Mouse (Mus musculus): ENCODE data around the gene Hoxc6. TPM values are rescaled to one million over a fixed set of nuclear protein-coding genes. Genes with fewer than 3 reads are reported as not detected.

Hoxc6 gene
- polyA plus RNA-seq, 1 experiment from 2014 or later = 0.09 TPM

DNA sequence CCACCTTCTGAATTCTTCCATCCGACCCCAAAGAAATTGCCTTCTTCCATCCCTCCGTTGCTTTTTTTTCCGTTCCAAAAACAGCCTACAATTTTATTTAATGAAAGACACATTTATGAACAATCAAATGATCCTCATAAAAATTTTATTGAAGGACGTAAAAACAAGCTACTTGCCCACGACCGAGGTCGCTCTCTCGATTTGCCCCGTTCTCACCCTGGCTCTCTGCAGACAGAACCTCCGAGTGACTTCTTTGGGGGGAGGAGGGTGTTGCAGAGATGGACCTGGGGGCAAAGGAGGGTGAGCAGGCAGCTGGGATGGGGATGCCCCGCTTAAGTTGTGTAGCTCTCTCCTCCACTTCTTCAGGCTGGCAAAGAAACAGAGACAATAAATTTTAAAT lies 17.7 kb upstream of the Hoxc6 start:
- H3K9ac ChIP-seq = no peak overlapping the region
- 5% methylated on average over 11 of the region's 11 CpGs for WGBS (ENCODE audit: insufficient replicate concordance)
- H3K27me3 ChIP-seq = peaks cover 100% of the 10 kb centered on the region
- no peaks in the 10 kb centered on the region for H3K36me3 ChIP-seq (replicated peaks)
- H3K4me1 ChIP-seq (replicated peaks) = peaks cover 6% of the 10 kb centered on the region; the same call in 1 of the 2 replicates
- H3K9me3 ChIP-seq (replicated peaks) = no peaks in the 10 kb centered on the region
- H3K4me2 ChIP-seq = no peak overlapping the region
- ATAC-seq (ENCODE audit: insufficient read depth) = no peak
- no peak overlapping the region for H3K27ac ChIP-seq (replicated peaks)
- no peak overlapping the region for H3K4me3 ChIP-seq (replicated peaks)

DNA sequence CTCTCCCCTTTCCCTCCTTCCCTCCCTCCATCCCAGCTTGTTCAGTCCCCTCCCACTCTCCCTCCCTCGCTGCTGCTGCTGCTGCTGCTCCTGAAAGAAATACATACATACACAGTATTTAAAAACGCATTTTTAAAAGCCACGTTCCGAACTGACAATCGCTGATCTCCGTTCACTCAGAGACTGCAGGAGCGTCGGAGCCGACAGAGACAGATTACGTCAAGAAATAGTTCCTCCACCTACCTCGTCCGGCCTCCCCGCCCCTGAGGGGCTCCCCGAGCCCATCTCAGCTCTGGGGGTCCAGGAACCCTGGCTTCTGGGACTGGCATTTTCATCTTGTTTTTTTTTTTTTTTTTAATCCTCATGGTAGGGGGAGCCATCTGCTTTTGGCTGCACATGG lies 17.1 kb upstream of the Hoxc6 start:
- Histone ChIP-seq H3K27me3 (peaks cover 100% of the 10 kb centered on the region), H3K4me3 (replicated peaks) (no peak overlapping the region), H3K9ac (no peak overlapping the region), H3K27ac (replicated peaks) (no peak overlapping the region), H3K36me3 (replicated peaks) (no peaks in the 10 kb centered on the region), H3K9me3 (replicated peaks) (no peaks in the 10 kb centered on the region), H3K4me2 (no peak overlapping the region), H3K4me1 (replicated peaks) (peaks cover 6% of the 10 kb centered on the region; the same call in 1 of the 2 replicates)
- no peak for ATAC-seq (ENCODE audit: insufficient read depth)
- WGBS (ENCODE audit: insufficient replicate concordance) = 1% methylated on average over 14 of the region's 14 CpGs

DNA sequence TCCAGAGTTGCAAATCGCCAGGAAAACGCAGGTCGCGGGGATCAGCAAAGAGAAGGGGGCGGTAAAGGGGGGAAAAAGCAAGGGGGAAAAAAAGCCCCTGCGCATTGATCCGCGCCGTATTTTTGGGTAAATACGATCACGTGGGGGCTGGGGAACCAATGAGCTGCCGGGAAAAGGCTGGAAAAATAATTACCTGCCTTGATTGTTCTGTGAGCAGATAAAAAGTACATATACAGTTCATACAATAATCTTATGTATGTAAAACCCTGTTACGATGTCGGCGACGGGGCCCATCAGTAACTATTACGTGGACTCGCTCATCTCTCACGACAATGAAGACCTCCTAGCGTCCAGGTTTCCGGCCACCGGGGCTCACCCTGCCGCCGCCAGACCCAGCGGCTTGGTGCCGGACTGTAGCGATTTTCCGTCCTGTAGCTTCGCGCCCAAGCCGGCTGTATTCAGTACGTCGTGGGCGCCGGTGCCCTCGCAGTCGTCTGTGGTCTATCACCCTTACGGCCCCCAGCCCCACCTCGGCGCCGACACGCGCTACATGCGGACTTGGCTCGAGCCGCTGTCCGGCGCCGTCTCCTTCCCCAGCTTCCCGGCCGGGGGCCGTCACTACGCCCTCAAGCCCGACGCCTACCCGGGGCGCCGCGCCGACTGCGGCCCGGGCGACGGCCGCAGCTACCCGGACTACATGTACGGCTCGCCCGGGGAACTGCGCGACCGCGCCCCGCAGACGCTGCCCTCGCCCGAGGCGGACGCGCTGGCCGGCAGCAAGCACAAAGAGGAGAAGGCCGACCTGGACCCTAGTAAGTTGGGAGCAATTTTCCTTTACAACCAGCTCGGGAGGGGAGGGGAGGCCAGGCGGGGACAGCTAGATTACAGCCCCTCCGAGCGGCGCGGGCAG lies 16.4 kb upstream of the Hoxc6 start:
- H3K9me3 ChIP-seq (replicated peaks) = no peaks in the 10 kb centered on the region
- H3K27ac ChIP-seq (replicated peaks) = no peak overlapping the region
- H3K36me3 ChIP-seq (replicated peaks) = no peaks in the 10 kb centered on the region
- peak overlapping the region; percentile 10; the same call in 1 of the 2 replicates for H3K4me3 ChIP-seq (replicated peaks)
- WGBS (ENCODE audit: insufficient replicate concordance) = under 1% methylated on average over 88 of the region's 88 CpGs
- H3K9ac ChIP-seq = no peak overlapping the region
- H3K4me1 ChIP-seq (replicated peaks) = peaks cover 6% of the 10 kb centered on the region; the same call in 1 of the 2 replicates
- H3K27me3 ChIP-seq = peaks cover 100% of the 10 kb centered on the region
- no peak for ATAC-seq (ENCODE audit: insufficient read depth)
- peak overlapping the region; percentile 38 for H3K4me2 ChIP-seq

DNA sequence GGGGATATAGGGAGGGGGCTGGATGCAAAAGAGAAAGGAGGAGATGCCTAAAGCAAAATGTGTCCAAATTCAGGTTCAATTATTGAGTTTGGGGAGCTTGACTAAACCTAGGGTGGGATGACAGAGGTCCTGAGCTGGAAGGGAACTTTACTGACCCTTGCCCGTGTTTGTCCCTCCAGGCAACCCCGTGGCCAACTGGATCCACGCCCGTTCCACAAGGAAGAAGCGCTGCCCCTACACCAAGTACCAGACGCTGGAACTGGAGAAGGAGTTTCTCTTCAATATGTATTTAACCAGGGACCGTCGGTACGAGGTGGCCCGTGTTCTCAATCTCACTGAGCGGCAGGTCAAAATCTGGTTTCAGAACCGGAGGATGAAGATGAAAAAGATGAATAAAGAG lies 14.3 kb upstream of the Hoxc6 start:
- peaks cover 3% of the 10 kb centered on the region; the same call in 1 of the 2 replicates for H3K4me1 ChIP-seq (replicated peaks)
- no peak overlapping the region for H3K27ac ChIP-seq (replicated peaks)
- H3K4me2 ChIP-seq = no peak overlapping the region
- H3K27me3 ChIP-seq = peaks cover 100% of the 10 kb centered on the region
- WGBS (ENCODE audit: insufficient replicate concordance) = 5% methylated on average over 12 of the region's 12 CpGs
- H3K4me3 ChIP-seq (replicated peaks) = no peak overlapping the region
- no peaks in the 10 kb centered on the region for H3K36me3 ChIP-seq (replicated peaks)
- no peaks in the 10 kb centered on the region for H3K9me3 ChIP-seq (replicated peaks)
- no peak for ATAC-seq (ENCODE audit: insufficient read depth)
- H3K9ac ChIP-seq = no peak overlapping the region

DNA sequence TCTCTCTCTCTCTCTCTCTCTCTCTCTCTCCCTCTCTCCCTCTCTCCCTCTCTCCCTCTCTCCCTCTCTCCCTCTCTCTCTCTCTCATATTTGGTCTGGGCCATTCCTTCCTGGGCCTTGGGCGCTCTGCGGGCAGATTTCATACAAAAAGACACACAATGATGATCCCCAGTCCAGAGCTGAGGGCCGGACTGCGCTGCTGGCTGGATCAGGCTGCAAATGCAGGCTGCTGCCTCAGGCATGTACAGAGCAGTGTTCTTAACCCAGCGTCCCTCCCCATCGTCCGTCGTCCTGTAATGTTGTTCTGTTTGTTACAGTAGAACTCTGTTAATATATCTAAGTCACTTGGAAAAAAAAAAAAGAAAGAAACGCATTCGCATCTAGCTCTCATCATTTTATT lies 13.5 kb upstream of the Hoxc6 start:
- no peak overlapping the region for H3K4me2 ChIP-seq
- no peak for ATAC-seq (ENCODE audit: insufficient read depth)
- peaks cover 3% of the 10 kb centered on the region; the same call in 1 of the 2 replicates for H3K4me1 ChIP-seq (replicated peaks)
- no peaks in the 10 kb centered on the region for H3K36me3 ChIP-seq (replicated peaks)
- peaks cover 100% of the 10 kb centered on the region for H3K27me3 ChIP-seq
- H3K9me3 ChIP-seq (replicated peaks) = no peaks in the 10 kb centered on the region
- H3K9ac ChIP-seq = no peak overlapping the region
- no peak overlapping the region for H3K27ac ChIP-seq (replicated peaks)
- WGBS (ENCODE audit: insufficient replicate concordance) = 8% methylated on average over 10 of the region's 10 CpGs
- no peak overlapping the region for H3K4me3 ChIP-seq (replicated peaks)

DNA sequence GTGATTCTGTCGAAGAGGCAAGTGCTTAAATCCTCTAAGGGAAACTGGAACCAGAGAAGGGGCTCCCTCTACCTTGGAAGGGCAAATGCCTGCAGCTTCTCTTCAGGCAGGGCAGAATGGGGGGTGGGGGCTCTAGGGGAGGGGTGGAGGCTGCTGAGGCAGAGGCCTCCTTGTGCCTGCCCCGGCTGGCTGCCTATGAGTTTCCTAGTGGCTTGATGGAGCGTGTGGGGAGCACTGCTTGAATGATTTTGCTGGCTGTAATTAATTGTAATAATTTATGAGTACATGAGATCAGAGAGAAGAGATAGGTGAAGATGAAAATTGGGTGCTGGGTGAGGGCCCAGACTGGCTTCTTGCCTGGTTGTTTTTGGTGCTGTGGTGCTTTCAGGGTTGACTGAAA lies 13.1 kb upstream of the Hoxc6 start:
- WGBS (ENCODE audit: insufficient replicate concordance) = 15% methylated on average over 3 of the region's 3 CpGs
- ATAC-seq (ENCODE audit: insufficient read depth) = no peak
- peaks cover 100% of the 10 kb centered on the region for H3K27me3 ChIP-seq

DNA sequence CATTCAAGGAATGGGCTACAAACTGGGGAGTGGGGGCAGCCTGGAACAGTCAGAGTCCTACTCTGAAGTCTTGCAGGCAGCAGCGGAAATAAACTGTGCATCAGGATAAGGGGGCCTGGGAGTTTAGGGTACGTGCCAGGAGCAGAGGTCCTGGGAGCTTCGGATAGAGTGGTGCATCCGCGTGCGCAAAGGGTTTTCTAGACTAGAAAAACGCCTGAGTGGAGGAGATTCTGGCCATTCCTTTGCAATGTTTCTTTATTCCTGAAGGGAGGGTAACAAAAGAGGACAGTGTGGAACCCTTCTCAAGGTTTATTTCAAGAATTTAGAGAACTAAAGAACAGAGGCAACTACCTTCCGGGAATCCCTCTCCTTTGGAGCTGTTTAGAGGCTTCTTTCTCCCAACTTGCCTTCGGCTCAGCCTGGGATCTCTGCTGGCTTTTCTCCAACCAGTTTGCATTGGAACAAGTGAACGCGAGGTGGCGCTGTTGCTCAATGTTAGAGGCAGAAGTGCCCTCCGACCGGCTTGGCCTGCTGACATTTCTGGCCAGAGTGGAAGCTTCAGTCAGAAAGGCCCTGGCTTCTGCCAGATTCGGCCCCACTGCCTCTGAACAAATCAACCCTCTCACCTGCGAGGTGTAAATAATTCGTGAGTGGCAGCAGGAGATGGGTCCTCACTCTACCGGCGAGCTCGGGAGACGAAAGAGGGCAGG lies 10.8 kb upstream of the Hoxc6 start:
- Histone ChIP-seq H3K9ac (no peak overlapping the region), H3K27ac (replicated peaks) (no peak overlapping the region), H3K4me3 (replicated peaks) (no peak overlapping the region), H3K9me3 (replicated peaks) (no peaks in the 10 kb centered on the region), H3K4me1 (replicated peaks) (no peaks in the 10 kb centered on the region), H3K4me2 (no peak overlapping the region), H3K36me3 (replicated peaks) (no peaks in the 10 kb centered on the region), H3K27me3 (peaks cover 100% of the 10 kb centered on the region)
- 3% methylated on average over 21 of the region's 21 CpGs for WGBS (ENCODE audit: insufficient replicate concordance)
- ATAC-seq (ENCODE audit: insufficient read depth) = no peak

More for the DNA sequence above, 13.1 kb upstream of the Hoxc6 start:
- Histone ChIP-seq H3K4me3 (replicated peaks) (no peak overlapping the region), H3K27ac (replicated peaks) (no peak overlapping the region), H3K4me2 (no peak overlapping the region), H3K9ac (no peak overlapping the region), H3K9me3 (replicated peaks) (no peaks in the 10 kb centered on the region), H3K36me3 (replicated peaks) (no peaks in the 10 kb centered on the region), H3K4me1 (replicated peaks) (peaks cover 3% of the 10 kb centered on the region; the same call in 1 of the 2 replicates)

DNA sequence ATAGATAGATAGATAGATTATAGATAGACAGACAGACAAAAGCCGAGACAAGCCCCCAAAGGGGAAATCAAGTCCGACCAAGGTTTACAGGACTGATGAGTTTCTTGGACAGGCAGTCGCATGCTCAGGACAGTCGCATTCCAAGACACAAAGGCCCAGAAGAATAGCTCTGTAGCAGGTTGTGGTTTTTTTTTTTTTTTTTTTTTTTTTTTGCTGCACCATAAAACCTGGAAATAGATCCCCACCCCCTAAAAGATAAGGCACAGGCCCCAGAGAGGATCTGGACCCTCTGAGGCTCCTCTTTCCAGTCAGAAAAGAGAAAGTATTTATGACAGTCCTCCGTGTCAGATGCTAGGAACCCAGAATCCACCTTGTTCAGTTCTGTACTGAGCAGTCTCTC lies 10.0 kb upstream of the Hoxc6 start:
- ATAC-seq (ENCODE audit: insufficient read depth) = no peak
- Histone ChIP-seq H3K9me3 (replicated peaks) (no peaks in the 10 kb centered on the region), H3K4me3 (replicated peaks) (no peak overlapping the region), H3K36me3 (replicated peaks) (no peaks in the 10 kb centered on the region), H3K4me2 (no peak overlapping the region), H3K27ac (replicated peaks) (no peak overlapping the region), H3K4me1 (replicated peaks) (no peaks in the 10 kb centered on the region), H3K9ac (no peak overlapping the region), H3K27me3 (peaks cover 100% of the 10 kb centered on the region)
- 26% methylated on average over 5 of the region's 5 CpGs for WGBS (ENCODE audit: insufficient replicate concordance)

DNA sequence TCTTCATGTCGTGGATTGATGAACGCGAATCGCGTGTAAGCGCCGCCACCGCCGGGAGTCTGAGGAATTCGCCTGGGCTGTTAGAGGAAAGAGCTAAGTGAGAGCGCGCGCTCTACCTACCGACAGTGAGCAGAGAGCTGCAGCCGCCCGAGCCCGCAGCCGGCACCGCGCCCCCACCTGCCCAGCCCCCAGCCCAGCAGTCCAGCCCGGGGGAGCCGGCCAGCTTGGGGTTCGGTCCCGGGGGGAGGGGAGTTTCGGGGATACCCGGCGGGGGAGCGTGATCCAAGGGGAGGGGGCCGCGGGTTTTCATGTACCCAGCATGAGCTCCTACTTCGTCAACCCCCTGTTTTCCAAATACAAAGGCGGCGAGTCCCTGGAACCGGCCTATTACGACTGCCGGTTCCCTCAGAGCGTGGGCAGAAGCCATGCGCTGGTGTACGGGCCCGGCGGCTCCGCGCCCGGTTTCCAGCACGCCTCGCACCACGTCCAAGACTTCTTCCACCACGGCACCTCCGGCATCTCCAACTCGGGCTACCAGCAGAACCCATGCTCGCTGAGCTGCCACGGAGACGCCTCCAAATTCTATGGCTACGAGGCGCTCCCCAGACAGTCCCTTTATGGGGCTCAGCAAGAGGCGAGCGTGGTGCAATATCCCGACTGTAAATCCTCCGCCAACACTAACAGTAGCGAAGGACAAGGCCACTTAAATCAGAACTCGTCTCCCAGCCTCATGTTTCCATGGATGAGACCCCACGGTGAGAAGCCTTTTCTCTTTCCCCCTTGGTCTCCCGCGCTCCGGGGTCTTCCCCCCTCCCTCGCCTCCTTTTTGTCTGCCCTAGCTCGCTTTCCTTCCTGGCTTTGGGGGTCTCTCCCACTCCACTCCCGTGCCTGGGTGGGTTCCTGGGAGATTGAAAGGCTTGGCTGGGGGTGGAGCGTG lies 7.3 kb upstream of the Hoxc6 start, which contains the start of gene Hoxc8:
Gene Hoxc8 (plus strand): TSS at position 147 of the 937 bp plus-strand sequence.
- no peak for ATAC-seq (ENCODE audit: insufficient read depth)
- peaks cover 99% of the 10 kb centered on the region for H3K27me3 ChIP-seq

DNA sequence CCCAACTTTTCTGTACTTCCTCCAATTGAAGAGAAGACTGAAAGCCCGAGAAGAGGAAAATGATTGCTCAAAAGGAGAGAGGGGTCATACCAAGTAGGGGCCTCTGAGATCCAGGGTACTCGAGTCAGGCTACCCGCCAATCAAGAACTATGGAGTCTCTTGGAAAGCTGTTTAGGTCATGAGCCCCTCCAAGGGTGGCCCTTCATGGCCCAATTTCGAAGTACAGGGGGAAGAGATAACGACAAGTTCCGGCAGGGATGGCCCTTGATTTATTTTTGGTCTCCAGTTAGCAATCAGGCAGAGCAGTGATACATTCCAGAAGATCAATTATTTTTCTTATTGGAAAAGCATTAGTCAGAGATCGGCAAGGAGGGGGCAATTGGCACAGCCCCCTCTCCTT lies 6.3 kb upstream of the Hoxc6 start:
- ATAC-seq (ENCODE audit: insufficient read depth) = no peak
- no peak overlapping the region for H3K4me3 ChIP-seq (replicated peaks)
- no peaks in the 10 kb centered on the region for H3K36me3 ChIP-seq (replicated peaks)
- no peaks in the 10 kb centered on the region for H3K9me3 ChIP-seq (replicated peaks)
- H3K27me3 ChIP-seq = peaks cover 99% of the 10 kb centered on the region
- H3K4me2 ChIP-seq = no peak overlapping the region
- WGBS (ENCODE audit: insufficient replicate concordance) = 4% methylated on average over 7 of the region's 7 CpGs
- no peaks in the 10 kb centered on the region for H3K4me1 ChIP-seq (replicated peaks)
- H3K27ac ChIP-seq (replicated peaks) = no peak overlapping the region
- no peak overlapping the region for H3K9ac ChIP-seq

More for the DNA sequence above, 7.3 kb upstream of the Hoxc6 start, which contains the start of gene Hoxc8:
- no peaks in the 10 kb centered on the region for H3K4me1 ChIP-seq (replicated peaks)
- H3K9ac ChIP-seq = no peak within 1 kb of the TSS; the same call in 1 of the 2 replicates
- H3K4me3 ChIP-seq (replicated peaks) = no peak within 1 kb of the TSS
- WGBS (ENCODE audit: insufficient replicate concordance) = 2% methylated on average over 69 of the region's 69 CpGs
- no peak within 1 kb of the TSS for H3K4me2 ChIP-seq
- H3K27ac ChIP-seq (replicated peaks) = no peak within 1 kb of the TSS
- H3K9me3 ChIP-seq (replicated peaks) = no peaks in the 10 kb centered on the region
- no peaks in the 10 kb centered on the region for H3K36me3 ChIP-seq (replicated peaks)

Measured in liver, embryonic 15.5 days (tissue).